In the genomic region with DNA sequence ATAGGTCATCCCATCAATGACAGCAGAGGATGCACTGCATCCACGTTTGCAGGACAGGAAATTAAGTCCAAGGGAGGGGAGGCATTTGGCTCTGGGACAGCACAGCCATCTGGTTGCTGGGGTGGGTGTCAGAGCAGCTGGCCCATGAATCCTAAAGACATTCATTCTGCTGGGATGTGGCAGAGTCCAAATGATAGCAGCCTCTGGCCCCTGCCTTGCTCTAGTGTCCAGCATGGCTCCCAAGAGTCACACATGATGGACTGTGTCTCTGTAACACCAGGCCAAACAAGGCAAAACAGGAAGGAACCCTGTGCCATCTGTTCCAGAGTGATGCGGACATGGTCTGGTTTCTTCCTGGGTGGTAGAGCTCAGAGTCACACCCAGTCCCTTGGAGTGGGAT, we compare ENCODE assay signal across 11 mouse cellular contexts. TPM values are rescaled to one million over a fixed set of nuclear protein-coding genes. Genes with fewer than 3 reads are reported as not detected.
DNase-seq lines count a peak whose midpoint lies in the region; ATAC-seq and TF ChIP-seq lines count a peak whose summit lies in the region.
"Had no signal": no experiment of that assay in that cellular context is flagged by ENCODE, and none has a peak within 500 bp of the region (broad histone marks: within the 10 kb centered on the region; RNA-seq: fewer than 3 reads in every experiment).

No protein-coding gene starts in this region.

- TF ChIP-seq CTCF in bone marrow macrophage, adult 2 months (IDR thresholded peaks at IDR 0.05; ENCODE audit: low read depth, low read length) = no peak

- WGBS in forebrain, embryonic 15.5 days = 56% methylated on average over 2 of the region's 2 CpGs
- WGBS in forebrain, embryonic 14.5 days = 66% methylated on average over 2 of the region's 2 CpGs
- WGBS in kidney, embryonic 16.5 days = 36% methylated on average over 2 of the region's 2 CpGs
- 44% methylated on average over 2 of the region's 2 CpGs for WGBS in kidney, embryonic 14.5 days

- H3K9me3 ChIP-seq in forebrain, embryonic 15.5 days = no peaks in the 10 kb centered on the region
- H3K9me3 ChIP-seq in forebrain, embryonic 14.5 days (replicated peaks; ENCODE audit: control insufficient read depth, low read length) = no peaks in the 10 kb centered on the region
- no peaks in the 10 kb centered on the region for H3K9me3 ChIP-seq in kidney, embryonic 16.5 days (ENCODE audit: low read length)
- H3K9me3 ChIP-seq in kidney, embryonic 14.5 days (ENCODE audit: control insufficient read depth, low read length) = no peaks in the 10 kb centered on the region
- H3K9me3 ChIP-seq: midbrain, embryonic 15.5 days had no signal

- H3K4me3 ChIP-seq in forebrain, embryonic 15.5 days = no peak overlapping the region
- no peak overlapping the region for H3K4me3 ChIP-seq in forebrain, embryonic 14.5 days (ENCODE audit: low read depth, low read length)
- no peak overlapping the region for H3K4me3 ChIP-seq in kidney, embryonic 16.5 days (ENCODE audit: low read length)
- H3K4me3 ChIP-seq in kidney, embryonic 14.5 days (ENCODE audit: low read length) = no peak overlapping the region
- H3K4me3 ChIP-seq in bone marrow macrophage, adult 2 months (ENCODE audit: insufficient read depth, low read length) = no peak overlapping the region
- H3K4me3 ChIP-seq: midbrain, embryonic 15.5 days had no signal

- no peak overlapping the region for H3K9ac ChIP-seq in forebrain, embryonic 15.5 days (replicated peaks)
- no peak overlapping the region for H3K9ac ChIP-seq in forebrain, embryonic 14.5 days (ENCODE audit: low read length)
- no peak overlapping the region for H3K9ac ChIP-seq in kidney, embryonic 16.5 days (replicated peaks; ENCODE audit: low read length)
- H3K9ac ChIP-seq in kidney, embryonic 14.5 days (ENCODE audit: low read depth, low read length) = no peak overlapping the region
- H3K9ac ChIP-seq: midbrain, embryonic 15.5 days had no signal

- peaks cover 4% of the 10 kb centered on the region; the same call in 1 of the 2 replicates for H3K4me1 ChIP-seq in forebrain, embryonic 15.5 days
- no peaks in the 10 kb centered on the region for H3K4me1 ChIP-seq in forebrain, embryonic 14.5 days (ENCODE audit: control insufficient read depth, insufficient read depth, low read length)
- peaks cover 18% of the 10 kb centered on the region for H3K4me1 ChIP-seq in kidney, embryonic 16.5 days (ENCODE audit: insufficient read depth, low read length)
- H3K4me1 ChIP-seq in kidney, embryonic 14.5 days (ENCODE audit: control insufficient read depth, insufficient read depth, low read length) = peaks cover 5% of the 10 kb centered on the region; the same call in 1 of the 2 replicates
- peaks cover 68% of the 10 kb centered on the region for H3K4me1 ChIP-seq in bone marrow macrophage, adult 2 months (ENCODE audit: control insufficient read depth, insufficient read depth, low read length)
- H3K4me1 ChIP-seq: midbrain, embryonic 15.5 days had no signal

- H3K4me2 ChIP-seq in forebrain, embryonic 15.5 days (replicated peaks) = no peak overlapping the region
- no peak overlapping the region for H3K4me2 ChIP-seq in forebrain, embryonic 14.5 days (ENCODE audit: low read length)
- no peak overlapping the region for H3K4me2 ChIP-seq in kidney, embryonic 16.5 days (replicated peaks; ENCODE audit: low read depth, low read length)
- H3K4me2 ChIP-seq in kidney, embryonic 14.5 days (replicated peaks; ENCODE audit: low read depth, low read length) = no peak overlapping the region
- H3K4me2 ChIP-seq: midbrain, embryonic 15.5 days had no signal

- H3K36me3 ChIP-seq in forebrain, embryonic 15.5 days = no peaks in the 10 kb centered on the region
- no peaks in the 10 kb centered on the region for H3K36me3 ChIP-seq in forebrain, embryonic 14.5 days (ENCODE audit: control insufficient read depth, insufficient read depth, low read length)
- no peaks in the 10 kb centered on the region for H3K36me3 ChIP-seq in kidney, embryonic 16.5 days (ENCODE audit: insufficient read depth, low read length)
- H3K36me3 ChIP-seq in kidney, embryonic 14.5 days (ENCODE audit: control insufficient read depth, insufficient read depth, low read length) = no peaks in the 10 kb centered on the region
- H3K36me3 ChIP-seq: midbrain, embryonic 15.5 days had no signal

- 0 out of 2 replicates have a peak, but pooled peaks have one; percentile 13 for ATAC-seq in forebrain, embryonic 15.5 days (replicated peaks)
- ATAC-seq in forebrain, embryonic 14.5 days = no peak
- ATAC-seq in kidney, embryonic 16.5 days (ENCODE audit: low FRiP score, low TSS enrichment) = peak; percentile 49; the same call in 1 of the 2 replicates
- ATAC-seq in kidney, embryonic 14.5 days (ENCODE audit: low FRiP score, low TSS enrichment) = no peak
- ATAC-seq in frontal cortex, adult (ENCODE audit: low TSS enrichment) = no peak; the same call in 1 of the 2 replicates
- ATAC-seq: midbrain, embryonic 15.5 days had no signal

- H3K27ac ChIP-seq in forebrain, embryonic 15.5 days (replicated peaks) = no peak overlapping the region
- no peak overlapping the region for H3K27ac ChIP-seq in forebrain, embryonic 14.5 days (ENCODE audit: low read depth, low read length)
- H3K27ac ChIP-seq in kidney, embryonic 16.5 days (ENCODE audit: low read length) = no peak overlapping the region
- H3K27ac ChIP-seq in kidney, embryonic 14.5 days (ENCODE audit: low read depth, low read length) = no peak overlapping the region
- H3K27ac ChIP-seq in bone marrow macrophage, adult 2 months (ENCODE audit: insufficient read depth, low read depth, low read length) = peak overlapping the region; percentile 97
- H3K27ac ChIP-seq: midbrain, embryonic 15.5 days had no signal

- no peak for TF ChIP-seq POLR2A in bone marrow macrophage, adult 2 months (IDR thresholded peaks at IDR 0.05; ENCODE audit: borderline replicate concordance, low read depth, low read length)

- H3K27me3 ChIP-seq in forebrain, embryonic 15.5 days = no peaks in the 10 kb centered on the region
- no peaks in the 10 kb centered on the region for H3K27me3 ChIP-seq in forebrain, embryonic 14.5 days (replicated peaks; ENCODE audit: control insufficient read depth, insufficient read depth, low read length)
- H3K27me3 ChIP-seq in kidney, embryonic 16.5 days (ENCODE audit: insufficient read depth, low read length) = no peaks in the 10 kb centered on the region
- H3K27me3 ChIP-seq in kidney, embryonic 14.5 days (ENCODE audit: control insufficient read depth, insufficient read depth, low read length) = no peaks in the 10 kb centered on the region
- H3K27me3 ChIP-seq: midbrain, embryonic 15.5 days had no signal

- DNase-seq in forebrain, embryonic 14.5 days (ENCODE audit: low spot score) = no peak
- DNase-seq in lung, postnatal 25 days (ENCODE audit: low spot score) = peak; percentile 42
- no peak for DNase-seq in ovary, postnatal 14 days (ENCODE audit: low spot score)
- DNase-seq: kidney, postnatal 25 days; thymus, postnatal 36 days had no signal

RNA-seq across cellular contexts. Expression of a gene that starts 20.0 kb away (rescaled TPM):
- polyA plus RNA-seq in forebrain, embryonic 15.5 days (2015; fragmentation: Nextera tagmentation; extraction: Ambion mirVana) = 7.3 and 7.6 TPM in 2 replicates
- 8.0 and 8.8 TPM in 2 replicates for polyA plus RNA-seq in forebrain, embryonic 14.5 days (2014; fragmentation: Nextera tagmentation; extraction: Ambion mirVana)
- polyA plus RNA-seq in kidney, embryonic 16.5 days (2015; fragmentation: Nextera tagmentation; extraction: Ambion mirVana) = 10.7 and 10.8 TPM in 2 replicates
- 11.6 and 15.5 TPM in 2 replicates for polyA plus RNA-seq in kidney, embryonic 14.5 days (2014; fragmentation: Nextera tagmentation; extraction: Ambion mirVana)
- polyA plus RNA-seq in bone marrow macrophage, adult 2 months (2012; ENCODE audit: insufficient read depth, insufficient read length, missing spikeins) = 0.36 and 0.52 TPM in 2 replicates

RNA-seq across cellular contexts. Expression of a gene that starts 22.5 kb away (rescaled TPM):
- 2.2 and 2.7 TPM in 2 replicates for polyA plus RNA-seq in forebrain, embryonic 15.5 days (2015; fragmentation: Nextera tagmentation; extraction: Ambion mirVana)
- polyA plus RNA-seq in forebrain, embryonic 14.5 days (2014; fragmentation: Nextera tagmentation; extraction: Ambion mirVana) = 2.3 and 3.2 TPM in 2 replicates
- 4.8 and 5.2 TPM in 2 replicates for polyA plus RNA-seq in kidney, embryonic 16.5 days (2015; fragmentation: Nextera tagmentation; extraction: Ambion mirVana)
- polyA plus RNA-seq in kidney, embryonic 14.5 days (2014; fragmentation: Nextera tagmentation; extraction: Ambion mirVana) = 3.6 and 4.4 TPM in 2 replicates
- polyA plus RNA-seq in bone marrow macrophage, adult 2 months (2012; ENCODE audit: insufficient read depth, insufficient read length, missing spikeins) = 387 and 402 TPM in 2 replicates

Comparison
In these comparisons a context has a peak if more than half of its experiments do, and no peak if none do; other contexts are left out.
1. ATAC-seq: peak in forebrain, embryonic 15.5 days (single experiment) and kidney, embryonic 16.5 days (single experiment); none in forebrain, embryonic 14.5 days (single experiment), kidney, embryonic 14.5 days (single experiment) and frontal cortex, adult (single experiment).
2. RNA of a gene that starts 22.5 kb away (polyA plus RNA-seq): 387 to 402 TPM in bone marrow macrophage, adult 2 months; 4.8 to 5.2 TPM in kidney, embryonic 16.5 days, 3.6 to 4.4 TPM in kidney, embryonic 14.5 days, 2.2 to 2.7 TPM in forebrain, embryonic 15.5 days and 2.3 to 3.2 TPM in forebrain, embryonic 14.5 days; every median in the first group is over 10 times any median in the second.